Mouse (Mus musculus): ENCODE data around the gene Urb1.

DNA sequence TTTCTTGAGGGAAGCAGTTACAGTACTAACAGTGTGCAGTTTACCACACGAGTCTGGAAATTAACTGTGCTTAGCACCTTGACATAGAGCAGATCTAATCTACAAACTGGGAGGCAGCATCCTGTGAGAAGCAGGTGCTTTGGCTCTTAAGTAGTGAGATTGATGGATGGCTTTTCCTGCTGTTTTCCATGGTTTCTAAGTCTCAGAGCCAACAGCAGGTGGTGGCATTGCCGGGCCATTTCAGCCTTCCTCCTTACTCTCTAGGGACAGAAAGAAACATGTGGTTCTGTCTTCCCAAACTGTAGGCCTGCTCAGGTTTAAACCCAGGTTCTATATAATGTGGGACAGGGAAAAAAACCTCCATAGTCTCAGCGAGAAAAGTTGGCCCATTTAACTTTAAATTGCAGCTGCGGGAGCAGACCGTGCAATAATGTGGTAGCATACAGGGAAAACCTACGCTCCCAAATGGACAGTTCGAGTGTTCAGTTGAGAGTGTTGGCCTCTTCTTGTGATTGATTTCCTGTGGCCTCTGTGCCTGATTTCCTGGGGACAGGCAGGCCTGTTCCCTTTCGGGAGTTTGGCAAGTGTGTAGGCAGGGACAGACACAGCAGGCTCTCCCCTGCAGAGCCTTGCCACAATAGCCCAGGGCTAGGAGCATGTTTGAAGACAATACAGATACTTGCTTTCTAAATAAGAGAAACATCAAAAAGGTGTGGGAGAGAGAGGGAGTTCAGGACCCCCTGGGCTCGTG is 23.0 kb upstream of the Urb1 start:
- TF ChIP-seq ZNF384 (IDR thresholded peaks at IDR 0.05; ENCODE audit: low read depth, low read length) (no peak), ZC3H11A (IDR thresholded peaks at IDR 0.05; ENCODE audit: borderline replicate concordance, low read depth, low read length) (no peak), CHD2 (IDR thresholded peaks at IDR 0.05; ENCODE audit: low read depth, low read length) (no peak)

Measured in ES-E14 (cell line).